Mouse (Mus musculus): ENCODE measurements at regions not wholly inside any gene's neighbourhood (a gene's known extent, or its start where the extent isn't known, plus 50 kb on each side); places are given as distances from the start of the nearest gene placed in this dataset.

DNA sequence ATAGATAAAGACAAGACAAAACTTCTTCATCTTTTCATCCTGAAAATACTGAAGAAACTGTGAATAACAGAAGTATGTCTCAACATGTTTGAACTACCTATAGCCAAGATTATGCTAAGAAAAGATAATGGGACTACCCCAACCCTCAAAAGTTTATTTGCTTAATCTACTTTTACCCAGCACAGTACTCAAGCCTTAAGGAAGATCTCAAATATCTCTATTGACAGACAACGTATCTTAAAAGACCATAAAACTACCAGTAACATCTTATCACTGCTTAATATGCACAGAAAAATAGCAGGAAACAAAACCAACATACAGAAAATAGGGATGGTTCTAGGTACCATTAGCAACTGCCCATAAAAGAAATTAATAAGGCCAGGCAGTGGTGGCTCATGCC lies 560.3 kb downstream of the Kif20b start:
- Histone ChIP-seq H3K27ac (ENCODE audit: low read depth, low read length) (no peak overlapping the region), H3K4me3 (ENCODE audit: low read depth, low read length) (no peak overlapping the region), H3K27me3 (ENCODE audit: control insufficient read depth, insufficient read depth, low read length) (no peaks in the 10 kb centered on the region), H3K9ac (ENCODE audit: low read length) (no peak overlapping the region), H3K4me2 (no peak overlapping the region), H3K9me3 (ENCODE audit: control insufficient read depth, low read length) (no peaks in the 10 kb centered on the region), H3K4me1 (ENCODE audit: control insufficient read depth, insufficient read depth, low read length) (no peaks in the 10 kb centered on the region), H3K36me3 (ENCODE audit: control insufficient read depth, insufficient read depth, low read length) (no peaks in the 10 kb centered on the region)
- WGBS = 81% methylated on average over 1 of the region's 1 CpGs
- ATAC-seq (ENCODE audit: low FRiP score) = no peak
- no peak for DNase-seq (ENCODE audit: low spot score, missing footprints)

DNA sequence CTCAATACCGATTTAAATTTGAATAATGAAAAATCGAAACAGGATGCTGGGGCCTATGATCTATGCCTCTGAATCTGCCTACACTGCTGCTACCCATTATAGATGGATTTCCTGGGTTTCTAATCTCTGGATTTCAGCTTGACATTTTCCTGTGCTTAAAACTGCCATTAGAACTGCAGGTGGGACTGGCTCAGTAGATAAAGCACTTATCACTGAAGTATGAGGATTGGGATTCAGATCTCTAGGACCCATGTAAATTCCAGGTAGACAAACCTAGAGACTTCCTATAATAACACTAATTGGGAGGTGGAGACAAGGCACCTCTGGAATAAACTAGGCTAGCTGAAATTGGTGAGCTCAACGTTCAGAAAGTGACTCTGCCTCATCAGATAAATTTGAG lies 531.8 kb downstream of the Kif20b start:
- no peak overlapping the region for H3K9ac ChIP-seq (ENCODE audit: low read length)
- H3K27ac ChIP-seq (ENCODE audit: low read depth, low read length) = no peak overlapping the region
- DNase-seq (ENCODE audit: low spot score, missing footprints) (no peak), ATAC-seq (ENCODE audit: low FRiP score) (no peak)
- no peaks in the 10 kb centered on the region for H3K27me3 ChIP-seq (ENCODE audit: control insufficient read depth, insufficient read depth, low read length)
- H3K4me3 ChIP-seq (ENCODE audit: low read depth, low read length) = no peak overlapping the region
- no peak overlapping the region for H3K4me2 ChIP-seq
- H3K36me3 ChIP-seq (ENCODE audit: control insufficient read depth, insufficient read depth, low read length) = no peaks in the 10 kb centered on the region
- 79% methylated on average over 3 of the region's 3 CpGs for WGBS
- no peaks in the 10 kb centered on the region for H3K4me1 ChIP-seq (ENCODE audit: control insufficient read depth, insufficient read depth, low read length)
- no peaks in the 10 kb centered on the region for H3K9me3 ChIP-seq (ENCODE audit: control insufficient read depth, low read length)

DNA sequence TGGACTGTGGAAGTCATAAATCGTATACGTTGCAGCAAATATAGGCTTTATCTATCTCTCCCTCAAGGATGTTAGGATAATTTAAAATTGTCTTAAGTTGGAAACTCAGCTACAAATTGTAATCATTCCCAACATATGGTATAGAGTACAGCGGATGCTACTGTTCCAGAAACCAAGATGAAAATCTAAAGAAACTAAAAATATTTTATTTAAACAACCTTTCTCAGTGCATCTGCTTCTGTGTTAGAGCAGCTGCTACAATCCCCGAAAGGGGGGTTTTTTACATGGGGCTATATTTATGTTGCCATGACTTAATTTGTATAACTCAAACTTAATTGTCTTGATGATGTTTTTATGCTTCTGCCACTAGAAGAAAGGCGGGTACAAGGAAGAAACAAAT lies 520.3 kb downstream of the Kif20b start:
- WGBS = 86% methylated on average over 5 of the region's 5 CpGs
- H3K4me2 ChIP-seq = no peak overlapping the region
- no peak for ATAC-seq (ENCODE audit: low FRiP score)

DNA sequence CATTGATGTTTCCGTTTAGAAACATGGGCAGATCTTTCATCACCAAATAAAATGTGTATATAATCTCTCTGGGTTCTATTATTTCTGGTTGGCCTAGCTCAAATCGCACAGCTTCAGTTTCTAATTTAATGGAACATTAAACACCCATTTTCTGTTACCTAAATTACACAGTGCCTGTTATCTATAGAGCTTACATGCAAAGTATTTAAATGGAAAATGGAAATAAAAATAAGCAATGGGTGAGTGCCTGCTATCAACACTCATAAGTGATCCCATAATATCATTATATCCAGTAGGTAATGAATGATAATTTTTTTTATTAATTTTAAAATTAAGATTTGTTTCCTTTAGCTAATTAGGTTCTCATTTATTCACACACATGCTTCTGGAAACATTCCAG lies 515.9 kb downstream of the Kif20b start:
- no peak overlapping the region for H3K4me2 ChIP-seq
- no peak overlapping the region for H3K4me3 ChIP-seq (ENCODE audit: low read depth, low read length)
- no peaks in the 10 kb centered on the region for H3K27me3 ChIP-seq (ENCODE audit: control insufficient read depth, insufficient read depth, low read length)
- 84% methylated on average over 2 of the region's 2 CpGs for whole genome bisulfite sequencing
- no peaks in the 10 kb centered on the region for H3K9me3 ChIP-seq (ENCODE audit: control insufficient read depth, low read length)
- no peaks in the 10 kb centered on the region for H3K4me1 ChIP-seq (ENCODE audit: control insufficient read depth, insufficient read depth, low read length)
- no peak for DNase-seq (ENCODE audit: low spot score, missing footprints)
- H3K27ac ChIP-seq (ENCODE audit: low read depth, low read length) = no peak overlapping the region
- no peak overlapping the region for H3K9ac ChIP-seq (ENCODE audit: low read length)
- H3K36me3 ChIP-seq (ENCODE audit: control insufficient read depth, insufficient read depth, low read length) = no peaks in the 10 kb centered on the region
- no peak for ATAC-seq (ENCODE audit: low FRiP score)

More for the DNA sequence above, 520.3 kb downstream of the Kif20b start:
- H3K36me3 ChIP-seq (ENCODE audit: control insufficient read depth, insufficient read depth, low read length) = no peaks in the 10 kb centered on the region
- H3K4me1 ChIP-seq (ENCODE audit: control insufficient read depth, insufficient read depth, low read length) = no peaks in the 10 kb centered on the region
- H3K9me3 ChIP-seq (ENCODE audit: control insufficient read depth, low read length) = no peaks in the 10 kb centered on the region
- H3K27me3 ChIP-seq (ENCODE audit: control insufficient read depth, insufficient read depth, low read length) = no peaks in the 10 kb centered on the region
- DNase-seq (ENCODE audit: low spot score, missing footprints) = no peak
- no peak overlapping the region for H3K27ac ChIP-seq (ENCODE audit: low read depth, low read length)
- no peak overlapping the region for H3K4me3 ChIP-seq (ENCODE audit: low read depth, low read length)
- H3K9ac ChIP-seq (ENCODE audit: low read length) = no peak overlapping the region

Data from midbrain, embryonic 11.5 days (tissue).